Mouse (Mus musculus): Measurements from ENCODE around the gene Sppl2c. TPM values are rescaled to one million over a fixed set of nuclear protein-coding genes. Genes with fewer than 3 reads are reported as not detected.
A peak's percentile ranks its signal among the peaks of the same experiment; 100 is the strongest.

Sppl2c gene
- polyA plus RNA-seq (2016; fragmentation: Nextera tagmentation; extraction: Ambion mirVana): not detected in 2 replicates

GRCm38 (mm10) chr11:104186135-104186836 is at the start of gene Sppl2c:
Gene Sppl2c, plus strand, starts transcription at chr11:104186327.
- Histone ChIP-seq H3K4me1 (replicated peaks) (no peaks in the 10 kb centered on the region), H3K27ac (no peak within 1 kb of the TSS), H3K4me3 (no peak within 1 kb of the TSS), H3K9me3 (no peaks in the 10 kb centered on the region), H3K36me3 (no peaks in the 10 kb centered on the region), H3K27me3 (ENCODE audit: insufficient read depth, poor library complexity, severe bottlenecking) (no peaks in the 10 kb centered on the region)
- WGBS: 88% methylated on average over 13 of the region's 13 CpGs
- DNase-seq (ENCODE audit: low spot score): no peak

GRCm38 (mm10) chr11:104138976-104139375 is 47.2 kb upstream of the Sppl2c start:
- no peak overlapping the region for H3K4me3 ChIP-seq
- H3K27me3 ChIP-seq (ENCODE audit: insufficient read depth, poor library complexity, severe bottlenecking): peaks cover 52% of the 10 kb centered on the region
- WGBS: 77% methylated on average over 3 of the region's 3 CpGs
- H3K9me3 ChIP-seq: no peaks in the 10 kb centered on the region
- H3K4me1 ChIP-seq (replicated peaks): no peaks in the 10 kb centered on the region
- no peak for DNase-seq (ENCODE audit: low spot score)
- H3K27ac ChIP-seq: no peak overlapping the region
- H3K36me3 ChIP-seq: no peaks in the 10 kb centered on the region

- Histone ChIP-seq H3K9me3 (no peaks in the 10 kb centered on the region), H3K27me3 (ENCODE audit: insufficient read depth, poor library complexity, severe bottlenecking) (0 out of 2 replicates have a peak, but pooled peaks cover 4% of the 10 kb centered on the region), H3K4me3 (no peak overlapping the region), H3K4me1 (replicated peaks) (no peaks in the 10 kb centered on the region), H3K27ac (no peak overlapping the region), H3K36me3 (no peaks in the 10 kb centered on the region)
- DNase-seq (ENCODE audit: low spot score): no peak
- WGBS: 98% methylated on average over 1 of the region's 1 CpGs
Measured at GRCm38 (mm10) chr11:104144930-104145329, 41.2 kb upstream of the Sppl2c start.

GRCm38 (mm10) chr11:104148787-104149186 is 37.3 kb upstream of the Sppl2c start:
- Histone ChIP-seq H3K4me3 (no peak overlapping the region), H3K36me3 (no peaks in the 10 kb centered on the region), H3K4me1 (replicated peaks) (peaks cover 14% of the 10 kb centered on the region), H3K27ac (no peak overlapping the region), H3K9me3 (no peaks in the 10 kb centered on the region), H3K27me3 (ENCODE audit: insufficient read depth, poor library complexity, severe bottlenecking) (0 out of 2 replicates have a peak, but pooled peaks cover 13% of the 10 kb centered on the region)
- no peak for DNase-seq (ENCODE audit: low spot score)
- WGBS: 70% methylated on average over 7 of the region's 7 CpGs

GRCm38 (mm10) chr11:104150911-104151310 is 35.2 kb upstream of the Sppl2c start:
- Histone ChIP-seq H3K9me3 (no peaks in the 10 kb centered on the region), H3K4me1 (replicated peaks) (peaks cover 31% of the 10 kb centered on the region), H3K27me3 (ENCODE audit: insufficient read depth, poor library complexity, severe bottlenecking) (0 out of 2 replicates have a peak, but pooled peaks cover 13% of the 10 kb centered on the region), H3K36me3 (no peaks in the 10 kb centered on the region), H3K27ac (no peak overlapping the region), H3K4me3 (no peak overlapping the region)
- 82% methylated on average over 5 of the region's 5 CpGs for WGBS
- DNase-seq (ENCODE audit: low spot score): no peak

- peaks cover 57% of the 10 kb centered on the region for H3K4me1 ChIP-seq (replicated peaks)
- H3K4me3 ChIP-seq: no peak overlapping the region
- WGBS: 40% methylated on average over 4 of the region's 4 CpGs
- H3K27ac ChIP-seq: no peak overlapping the region
- H3K27me3 ChIP-seq (ENCODE audit: insufficient read depth, poor library complexity, severe bottlenecking): peaks cover 33% of the 10 kb centered on the region
- H3K36me3 ChIP-seq: no peaks in the 10 kb centered on the region
- no peak for DNase-seq (ENCODE audit: low spot score)
- H3K9me3 ChIP-seq: no peaks in the 10 kb centered on the region
Measured at GRCm38 (mm10) chr11:104154332-104154731, 31.8 kb upstream of the Sppl2c start.

GRCm38 (mm10) chr11:104154820-104155635 is 31.1 kb upstream of the Sppl2c start:
- Histone ChIP-seq H3K4me1 (replicated peaks) (peaks cover 57% of the 10 kb centered on the region), H3K9me3 (no peaks in the 10 kb centered on the region), H3K4me3 (no peak overlapping the region), H3K27me3 (ENCODE audit: insufficient read depth, poor library complexity, severe bottlenecking) (peaks cover 38% of the 10 kb centered on the region), H3K36me3 (no peaks in the 10 kb centered on the region), H3K27ac (no peak overlapping the region)
- WGBS: 49% methylated on average over 9 of the region's 9 CpGs
- peak; percentile 46 for DNase-seq (ENCODE audit: low spot score)

GRCm38 (mm10) chr11:104155899-104156298 is 30.2 kb upstream of the Sppl2c start:
- Histone ChIP-seq H3K27me3 (ENCODE audit: insufficient read depth, poor library complexity, severe bottlenecking) (peaks cover 38% of the 10 kb centered on the region), H3K4me1 (replicated peaks) (peaks cover 53% of the 10 kb centered on the region), H3K9me3 (no peaks in the 10 kb centered on the region), H3K4me3 (no peak overlapping the region), H3K36me3 (no peaks in the 10 kb centered on the region), H3K27ac (no peak overlapping the region)
- DNase-seq (ENCODE audit: low spot score): no peak

- no peak for DNase-seq (ENCODE audit: low spot score)
- H3K27me3 ChIP-seq (ENCODE audit: insufficient read depth, poor library complexity, severe bottlenecking): peaks cover 38% of the 10 kb centered on the region
- H3K36me3 ChIP-seq: no peaks in the 10 kb centered on the region
- no peak overlapping the region for H3K4me3 ChIP-seq
- H3K27ac ChIP-seq: no peak overlapping the region
- WGBS: 66% methylated on average over 3 of the region's 3 CpGs
- no peaks in the 10 kb centered on the region for H3K9me3 ChIP-seq
- H3K4me1 ChIP-seq (replicated peaks): peaks cover 50% of the 10 kb centered on the region
Measured at GRCm38 (mm10) chr11:104156391-104156790, 29.7 kb upstream of the Sppl2c start.

GRCm38 (mm10) chr11:104157603-104158259 is 28.4 kb upstream of the Sppl2c start:
- peak; percentile 88 for DNase-seq (ENCODE audit: low spot score)
- 2% methylated on average over 23 of the region's 23 CpGs for WGBS
- Histone ChIP-seq H3K9me3 (no peaks in the 10 kb centered on the region), H3K36me3 (no peaks in the 10 kb centered on the region), H3K27ac (peak overlapping the region; percentile 87), H3K4me1 (replicated peaks) (peaks cover 56% of the 10 kb centered on the region), H3K4me3 (peak overlapping the region; percentile 55), H3K27me3 (ENCODE audit: insufficient read depth, poor library complexity, severe bottlenecking) (peaks cover 38% of the 10 kb centered on the region)

- 6% methylated on average over 17 of the region's 17 CpGs for WGBS
- Histone ChIP-seq H3K4me1 (replicated peaks) (peaks cover 54% of the 10 kb centered on the region), H3K9me3 (no peaks in the 10 kb centered on the region), H3K27ac (peak overlapping the region; percentile 87), H3K4me3 (peak overlapping the region; percentile 55), H3K27me3 (ENCODE audit: insufficient read depth, poor library complexity, severe bottlenecking) (peaks cover 34% of the 10 kb centered on the region), H3K36me3 (no peaks in the 10 kb centered on the region)
- DNase-seq (ENCODE audit: low spot score): no peak
Measured at GRCm38 (mm10) chr11:104158260-104158907, 27.7 kb upstream of the Sppl2c start.

GRCm38 (mm10) chr11:104159769-104160272 is 26.3 kb upstream of the Sppl2c start:
- Histone ChIP-seq H3K4me3 (no peak overlapping the region), H3K27me3 (ENCODE audit: insufficient read depth, poor library complexity, severe bottlenecking) (peaks cover 30% of the 10 kb centered on the region), H3K27ac (no peak overlapping the region), H3K4me1 (replicated peaks) (peaks cover 43% of the 10 kb centered on the region), H3K36me3 (no peaks in the 10 kb centered on the region), H3K9me3 (no peaks in the 10 kb centered on the region)
- no peak for DNase-seq (ENCODE audit: low spot score)
- WGBS: 82% methylated on average over 4 of the region's 4 CpGs
